Mouse (Mus musculus) testis, postnatal 14 days (tissue): ENCODE data around the gene Gm29133.

ENCODE experiments used
- DNase-seq: peaks from one replicate; pipeline ENCODE4 v3.0.0; 2021; ENCODE audit warnings: low spot score

Gene Gm29133

GRCm38 (mm10) chr3:75747897-75748296, at the start of gene Gm29133:
Gene Gm29133 (plus strand): TSS chr3:75748197.
- no peak for DNase-seq

- no peak for DNase-seq
Measured at GRCm38 (mm10) chr3:75699088-75699487, 48.9 kb upstream of the Gm29133 start.

DNA sequence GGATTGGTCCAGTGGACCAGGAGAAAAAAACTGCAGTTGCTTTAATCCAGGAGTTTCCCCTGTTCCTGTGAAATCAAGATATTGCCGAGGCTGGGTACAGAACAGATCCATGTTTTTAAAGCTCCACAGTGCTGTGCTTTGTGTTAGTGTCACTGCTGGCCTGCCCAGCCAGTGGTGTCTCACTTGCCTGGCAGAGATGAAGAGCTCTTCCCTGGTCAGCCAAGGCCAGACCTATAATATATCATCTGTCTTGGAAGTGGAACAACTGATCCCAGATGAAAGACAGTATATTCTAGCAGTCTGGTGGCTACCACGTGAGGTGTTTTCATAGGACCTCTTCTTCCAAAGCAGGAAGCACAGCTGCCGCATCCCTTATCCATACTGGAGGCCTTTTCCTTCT, 46.7 kb upstream of the Gm29133 start:
- no peak for DNase-seq

- no peak for DNase-seq
Measured at GRCm38 (mm10) chr3:75706536-75706935, 41.5 kb upstream of the Gm29133 start.

- DNase-seq, result no peak
Measured at GRCm38 (mm10) chr3:75713678-75714295, 34.2 kb upstream of the Gm29133 start.

DNA sequence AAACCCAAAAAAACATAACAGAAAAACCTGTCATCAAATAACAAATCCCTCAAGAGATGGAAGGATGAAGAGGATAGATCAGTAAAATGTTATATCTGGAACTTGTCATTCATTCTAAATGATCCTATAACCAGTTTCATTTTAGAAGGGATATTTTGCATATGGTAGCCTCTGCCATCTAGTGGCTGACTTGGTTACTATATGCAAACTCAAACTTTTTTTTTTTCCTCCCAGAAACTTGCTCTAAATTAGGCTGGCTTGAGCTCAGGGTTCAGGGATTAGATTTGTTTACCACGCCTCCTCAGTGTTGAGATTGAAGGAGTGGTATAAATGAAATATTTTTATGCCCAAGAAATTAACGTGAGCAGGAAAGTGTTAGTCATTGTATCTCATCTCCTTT, 27.3 kb upstream of the Gm29133 start:
- no peak for DNase-seq

DNA sequence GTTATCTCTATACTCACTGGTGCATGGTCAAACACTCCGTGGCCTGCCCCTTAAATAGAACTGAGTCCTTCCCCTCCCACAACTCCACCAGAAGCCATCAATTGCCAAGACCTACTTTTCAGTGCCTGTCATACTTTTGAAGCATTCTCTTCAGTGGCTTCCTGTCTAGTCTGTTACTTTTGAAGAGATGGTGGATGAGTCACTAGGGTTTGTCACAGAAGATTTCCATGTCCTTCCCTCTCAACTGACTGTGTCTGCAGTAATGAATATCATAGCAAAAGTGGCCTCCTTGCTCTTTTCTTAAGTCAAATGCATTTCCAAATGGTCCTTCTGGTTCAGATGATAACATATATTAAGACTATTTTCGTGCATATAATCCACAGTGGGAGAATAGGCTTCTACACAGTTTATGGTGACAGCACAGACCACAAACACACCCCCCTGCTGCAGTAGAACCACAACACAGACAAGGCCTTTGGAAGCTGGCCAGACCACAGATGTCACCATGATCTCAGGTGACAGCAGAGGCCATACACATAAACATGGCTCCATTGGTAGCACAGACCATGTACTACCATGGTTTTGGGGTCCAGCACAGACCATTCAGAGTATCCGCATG, 16.9 kb upstream of the Gm29133 start:
- no peak for DNase-seq

- DNase-seq, result no peak
Measured at GRCm38 (mm10) chr3:75743664-75744437, 4.1 kb upstream of the Gm29133 start.

DNA sequence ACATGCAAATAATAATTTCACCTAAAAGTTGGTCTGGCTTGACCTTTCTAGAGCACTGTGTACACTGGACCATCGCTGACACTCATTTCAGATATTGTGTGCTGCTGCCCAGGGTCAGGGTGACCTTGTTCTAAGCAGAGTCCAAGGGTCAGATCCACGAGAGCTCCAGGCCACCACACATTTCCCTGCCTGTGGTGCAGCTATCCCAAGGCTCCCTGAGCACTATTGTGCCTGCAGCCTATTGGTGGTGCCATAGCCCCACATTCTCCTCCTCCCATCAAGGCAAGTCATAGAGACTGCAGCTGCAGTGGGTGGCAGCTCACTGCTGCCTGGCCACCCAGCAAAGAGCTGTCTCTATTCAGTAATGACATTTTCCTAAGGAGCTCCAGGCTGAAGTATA, 2.7 kb upstream of the Gm29133 start:
- DNase-seq, result no peak

GRCm38 (mm10) chr3:75763351-75763750, 15.4 kb downstream of the Gm29133 start:
- no peak for DNase-seq

GRCm38 (mm10) chr3:75774253-75774652, 26.3 kb downstream of the Gm29133 start:
- DNase-seq, result no peak

- no peak for DNase-seq
Measured at GRCm38 (mm10) chr3:75808001-75808400, 60.0 kb downstream of the Gm29133 start.

GRCm38 (mm10) chr3:75823934-75824333, 75.9 kb downstream of the Gm29133 start:
- DNase-seq, result no peak

GRCm38 (mm10) chr3:75824458-75824857, 76.5 kb downstream of the Gm29133 start:
- DNase-seq, result no peak

GRCm38 (mm10) chr3:75834827-75835226, 86.8 kb downstream of the Gm29133 start:
- DNase-seq, result no peak

GRCm38 (mm10) chr3:75835286-75835967, 87.4 kb downstream of the Gm29133 start:
- DNase-seq, result no peak
